Mouse (Mus musculus): Measurements from ENCODE around the gene Htra2. TPM values are rescaled to one million over a fixed set of nuclear protein-coding genes. Genes with fewer than 3 reads are reported as not detected.
A peak's percentile ranks its signal among the peaks of the same experiment; 100 is the strongest.

The Htra2 gene
- polyA plus RNA-seq, 1 experiment = 36.8 TPM

DNA sequence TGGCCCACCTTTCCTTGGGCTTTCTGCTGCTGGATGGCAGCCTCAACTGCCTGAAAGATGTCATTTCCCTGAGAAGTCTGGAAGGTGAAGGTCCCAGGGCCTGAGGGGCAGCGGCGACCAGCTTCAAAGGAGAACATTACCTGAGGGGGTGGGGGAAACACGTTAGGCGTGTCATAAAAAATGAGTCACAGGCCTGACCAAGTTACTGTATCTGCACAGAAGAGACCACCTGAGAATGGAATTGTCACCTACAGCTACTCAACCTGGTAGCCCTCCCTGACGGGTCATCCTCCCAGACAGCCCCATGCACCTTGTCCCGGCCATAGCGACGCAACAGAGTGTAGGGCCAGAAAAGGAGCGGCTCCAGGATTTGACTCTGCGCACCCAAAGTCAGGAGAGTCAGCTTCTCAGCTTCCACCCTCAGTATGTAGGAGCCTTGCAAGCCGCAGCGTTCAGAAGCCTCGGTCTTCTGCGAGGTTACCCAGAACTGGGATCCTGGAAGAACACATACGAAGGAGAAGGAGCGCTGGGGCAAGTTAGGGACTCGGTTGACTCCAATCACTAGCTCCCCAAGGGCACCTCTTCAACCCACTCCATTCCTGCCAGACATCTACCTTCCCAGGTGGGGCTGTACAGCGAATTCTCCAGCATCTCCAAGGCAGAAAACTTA is 23.0 kb downstream of the Htra2 start:
- Histone ChIP-seq H3K4me1 (ENCODE audit: control insufficient read depth, insufficient read depth, low read length) (peaks cover 1% of the 10 kb centered on the region), H3K36me3 (ENCODE audit: control insufficient read depth, insufficient read depth, low read length, poor library complexity, severe bottlenecking) (no peaks in the 10 kb centered on the region), H3K9ac (ENCODE audit: low read depth, poor library complexity, severe bottlenecking) (peak overlapping the region; percentile 61; the same call in 1 of the 2 replicates), H3K9me3 (replicated peaks; ENCODE audit: control insufficient read depth, insufficient read depth, low read length, poor library complexity, severe bottlenecking) (no peaks in the 10 kb centered on the region), H3K27ac (ENCODE audit: insufficient read depth, low read length) (no peak overlapping the region), H3K4me3 (ENCODE audit: low read depth, low read length) (peak overlapping the region; percentile 84; the same call in 1 of the 2 replicates), H3K27me3 (ENCODE audit: control insufficient read depth, insufficient read depth, low read length, poor library complexity, severe bottlenecking) (no peaks in the 10 kb centered on the region)
- TF ChIP-seq CTCF (IDR thresholded peaks at IDR 0.05; ENCODE audit: low read depth, low read length) (no peak), POLR2A (IDR thresholded peaks at IDR 0.05; ENCODE audit: insufficient read depth, low read length) (no peak), EP300 (IDR thresholded peaks at IDR 0.05; ENCODE audit: insufficient read depth, low read depth, low read length) (no peak)

- Histone ChIP-seq H3K4me3 (ENCODE audit: low read depth, low read length) (no peak overlapping the region), H3K4me1 (ENCODE audit: control insufficient read depth, insufficient read depth, low read length) (peaks cover 1% of the 10 kb centered on the region), H3K9me3 (replicated peaks; ENCODE audit: control insufficient read depth, insufficient read depth, low read length, poor library complexity, severe bottlenecking) (no peaks in the 10 kb centered on the region), H3K27me3 (ENCODE audit: control insufficient read depth, insufficient read depth, low read length, poor library complexity, severe bottlenecking) (no peaks in the 10 kb centered on the region), H3K36me3 (ENCODE audit: control insufficient read depth, insufficient read depth, low read length, poor library complexity, severe bottlenecking) (no peaks in the 10 kb centered on the region), H3K9ac (ENCODE audit: low read depth, poor library complexity, severe bottlenecking) (no peak overlapping the region), H3K27ac (ENCODE audit: insufficient read depth, low read length) (no peak overlapping the region)
- TF ChIP-seq POLR2A (IDR thresholded peaks at IDR 0.05; ENCODE audit: insufficient read depth, low read length) = no peak
- no peak for TF ChIP-seq EP300 (IDR thresholded peaks at IDR 0.05; ENCODE audit: insufficient read depth, low read depth, low read length)
- TF ChIP-seq CTCF (IDR thresholded peaks at IDR 0.05; ENCODE audit: low read depth, low read length) = no peak
Observed at GRCm38 (mm10) chr6:83031111-83031510, 24.0 kb downstream of the Htra2 start.

GRCm38 (mm10) chr6:83029777-83030176 is 25.3 kb downstream of the Htra2 start:
- no peak for TF ChIP-seq EP300 (IDR thresholded peaks at IDR 0.05; ENCODE audit: insufficient read depth, low read depth, low read length)
- TF ChIP-seq CTCF (IDR thresholded peaks at IDR 0.05; ENCODE audit: low read depth, low read length) = no peak
- TF ChIP-seq POLR2A (IDR thresholded peaks at IDR 0.05; ENCODE audit: insufficient read depth, low read length) = no peak
- H3K27ac ChIP-seq (ENCODE audit: insufficient read depth, low read length) = no peak overlapping the region
- no peak overlapping the region for H3K9ac ChIP-seq (ENCODE audit: low read depth, poor library complexity, severe bottlenecking)
- no peaks in the 10 kb centered on the region for H3K36me3 ChIP-seq (ENCODE audit: control insufficient read depth, insufficient read depth, low read length, poor library complexity, severe bottlenecking)
- no peaks in the 10 kb centered on the region for H3K27me3 ChIP-seq (ENCODE audit: control insufficient read depth, insufficient read depth, low read length, poor library complexity, severe bottlenecking)
- no peak overlapping the region for H3K4me3 ChIP-seq (ENCODE audit: low read depth, low read length)
- H3K4me1 ChIP-seq (ENCODE audit: control insufficient read depth, insufficient read depth, low read length) = peaks cover 1% of the 10 kb centered on the region
- H3K9me3 ChIP-seq (replicated peaks; ENCODE audit: control insufficient read depth, insufficient read depth, low read length, poor library complexity, severe bottlenecking) = no peaks in the 10 kb centered on the region

DNA sequence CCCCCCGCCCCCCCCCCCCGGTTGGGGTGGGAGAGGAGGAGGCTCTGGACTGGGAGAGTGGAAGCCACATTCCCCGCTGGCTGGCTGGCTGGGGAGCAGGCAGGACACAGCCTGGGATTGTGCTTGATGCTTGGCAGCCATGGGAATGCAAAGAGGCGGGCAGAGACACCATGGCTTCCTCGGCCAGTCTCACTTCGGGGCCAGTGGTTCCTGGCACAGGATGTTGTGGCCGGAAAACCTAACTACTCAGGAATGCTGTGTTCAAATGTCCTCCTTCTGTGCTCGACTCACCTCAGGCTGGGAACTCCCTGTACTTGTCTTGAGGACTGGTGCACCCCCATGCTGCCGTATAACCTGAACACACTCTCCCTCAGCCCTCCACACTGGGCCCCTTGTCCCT is 27.4 kb downstream of the Htra2 start:
- Histone ChIP-seq H3K4me1 (ENCODE audit: control insufficient read depth, insufficient read depth, low read length) (no peaks in the 10 kb centered on the region), H3K9ac (ENCODE audit: low read depth, poor library complexity, severe bottlenecking) (no peak overlapping the region), H3K4me3 (ENCODE audit: low read depth, low read length) (no peak overlapping the region), H3K27ac (ENCODE audit: insufficient read depth, low read length) (no peak overlapping the region), H3K27me3 (ENCODE audit: control insufficient read depth, insufficient read depth, low read length, poor library complexity, severe bottlenecking) (no peaks in the 10 kb centered on the region), H3K36me3 (ENCODE audit: control insufficient read depth, insufficient read depth, low read length, poor library complexity, severe bottlenecking) (no peaks in the 10 kb centered on the region), H3K9me3 (replicated peaks; ENCODE audit: control insufficient read depth, insufficient read depth, low read length, poor library complexity, severe bottlenecking) (no peaks in the 10 kb centered on the region)
- no peak for TF ChIP-seq EP300 (IDR thresholded peaks at IDR 0.05; ENCODE audit: insufficient read depth, low read depth, low read length)
- TF ChIP-seq CTCF (IDR thresholded peaks at IDR 0.05; ENCODE audit: low read depth, low read length) = no peak
- TF ChIP-seq POLR2A (IDR thresholded peaks at IDR 0.05; ENCODE audit: insufficient read depth, low read length) = no peak

DNA sequence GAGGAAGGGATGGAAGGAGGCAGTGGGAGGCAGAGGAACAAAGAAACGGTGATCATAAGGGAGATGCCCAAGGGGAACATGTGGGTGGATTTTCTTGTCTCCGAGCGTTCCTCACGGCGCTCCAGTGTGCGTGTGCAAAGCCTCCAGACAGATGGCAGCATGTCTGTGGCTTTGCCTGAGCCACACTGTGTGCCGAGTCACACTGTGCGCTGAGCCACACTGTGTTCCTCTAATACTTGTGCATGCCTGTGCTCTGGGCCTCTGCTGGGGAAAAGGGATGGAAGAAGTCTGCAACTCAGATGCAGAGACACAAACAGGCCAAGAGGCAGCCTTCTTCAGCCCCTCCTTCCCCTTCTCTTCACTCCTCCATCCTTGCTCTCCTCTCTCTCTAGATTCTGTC is 27.8 kb downstream of the Htra2 start:
- Histone ChIP-seq H3K27ac (ENCODE audit: insufficient read depth, low read length) (no peak overlapping the region), H3K9ac (ENCODE audit: low read depth, poor library complexity, severe bottlenecking) (no peak overlapping the region), H3K4me3 (ENCODE audit: low read depth, low read length) (no peak overlapping the region), H3K9me3 (replicated peaks; ENCODE audit: control insufficient read depth, insufficient read depth, low read length, poor library complexity, severe bottlenecking) (no peaks in the 10 kb centered on the region), H3K4me1 (ENCODE audit: control insufficient read depth, insufficient read depth, low read length) (no peaks in the 10 kb centered on the region), H3K27me3 (ENCODE audit: control insufficient read depth, insufficient read depth, low read length, poor library complexity, severe bottlenecking) (no peaks in the 10 kb centered on the region), H3K36me3 (ENCODE audit: control insufficient read depth, insufficient read depth, low read length, poor library complexity, severe bottlenecking) (no peaks in the 10 kb centered on the region)
- no peak for TF ChIP-seq CTCF (IDR thresholded peaks at IDR 0.05; ENCODE audit: low read depth, low read length)
- no peak for TF ChIP-seq EP300 (IDR thresholded peaks at IDR 0.05; ENCODE audit: insufficient read depth, low read depth, low read length)
- no peak for TF ChIP-seq POLR2A (IDR thresholded peaks at IDR 0.05; ENCODE audit: insufficient read depth, low read length)

- no peaks in the 10 kb centered on the region for H3K4me1 ChIP-seq (ENCODE audit: control insufficient read depth, insufficient read depth, low read length)
- no peaks in the 10 kb centered on the region for H3K9me3 ChIP-seq (replicated peaks; ENCODE audit: control insufficient read depth, insufficient read depth, low read length, poor library complexity, severe bottlenecking)
- no peak for TF ChIP-seq CTCF (IDR thresholded peaks at IDR 0.05; ENCODE audit: low read depth, low read length)
- no peak for TF ChIP-seq EP300 (IDR thresholded peaks at IDR 0.05; ENCODE audit: insufficient read depth, low read depth, low read length)
- TF ChIP-seq POLR2A (IDR thresholded peaks at IDR 0.05; ENCODE audit: insufficient read depth, low read length) = no peak
- H3K9ac ChIP-seq (ENCODE audit: low read depth, poor library complexity, severe bottlenecking) = no peak overlapping the region
- H3K4me3 ChIP-seq (ENCODE audit: low read depth, low read length) = no peak overlapping the region
- H3K27me3 ChIP-seq (ENCODE audit: control insufficient read depth, insufficient read depth, low read length, poor library complexity, severe bottlenecking) = no peaks in the 10 kb centered on the region
- no peaks in the 10 kb centered on the region for H3K36me3 ChIP-seq (ENCODE audit: control insufficient read depth, insufficient read depth, low read length, poor library complexity, severe bottlenecking)
- no peak overlapping the region for H3K27ac ChIP-seq (ENCODE audit: insufficient read depth, low read length)
Observed at GRCm38 (mm10) chr6:83025221-83025620, 29.9 kb downstream of the Htra2 start.
